Mouse (Mus musculus): ENCODE results near the gene Klhl22.

Gene Klhl22

GRCm38 (mm10) chr16:17833681-17834399 is 74.4 kb downstream of the Klhl22 start:
- no peak for DNase-seq

GRCm38 (mm10) chr16:17834543-17834942 is 75.1 kb downstream of the Klhl22 start:
- DNase-seq, result no peak

GRCm38 (mm10) chr16:17835481-17835880 is 76.1 kb downstream of the Klhl22 start:
- DNase-seq, result no peak

GRCm38 (mm10) chr16:17838051-17838450 is 78.6 kb downstream of the Klhl22 start, which contains the start of gene Car15:
Gene Car15, minus strand, starts transcription at chr16:17838364.
- DNase-seq, result no peak

GRCm38 (mm10) chr16:17839976-17840375 is 80.6 kb downstream of the Klhl22 start:
- no peak for DNase-seq

GRCm38 (mm10) chr16:17842437-17842836 is 83.0 kb downstream of the Klhl22 start:
- DNase-seq, result no peak
